Mouse (Mus musculus) cerebellum, adult 8-10 months (tissue): ENCODE data around the gene Tada1.
A peak's percentile ranks its signal among the peaks of the same experiment; 100 is the strongest.

Source experiments
- DNase-seq: peaks from one replicate; pipeline ENCODE4 v3.0.0; 2022

Gene Tada1

DNA sequence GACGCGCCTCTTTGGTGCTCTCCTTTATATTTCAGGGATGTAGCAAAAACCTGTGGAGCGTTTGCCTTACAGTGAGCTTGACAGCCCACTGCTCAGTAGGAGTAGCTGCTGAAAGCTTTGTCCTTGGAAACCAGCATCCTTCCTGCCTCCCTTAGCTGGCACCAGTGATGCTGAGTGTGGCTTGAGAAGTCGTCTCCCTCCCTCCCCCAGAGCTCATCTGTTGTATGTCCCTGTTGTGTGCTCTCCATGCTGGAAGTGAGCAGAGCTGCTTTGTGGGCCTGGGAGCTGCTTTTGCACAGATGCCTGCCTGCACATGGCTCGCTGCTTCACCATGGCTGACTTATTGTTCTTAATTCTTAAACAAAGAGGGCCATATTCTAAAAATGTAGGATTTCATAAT lies 6.5 kb downstream of the Tada1 start:
- no peak for DNase-seq

DNA sequence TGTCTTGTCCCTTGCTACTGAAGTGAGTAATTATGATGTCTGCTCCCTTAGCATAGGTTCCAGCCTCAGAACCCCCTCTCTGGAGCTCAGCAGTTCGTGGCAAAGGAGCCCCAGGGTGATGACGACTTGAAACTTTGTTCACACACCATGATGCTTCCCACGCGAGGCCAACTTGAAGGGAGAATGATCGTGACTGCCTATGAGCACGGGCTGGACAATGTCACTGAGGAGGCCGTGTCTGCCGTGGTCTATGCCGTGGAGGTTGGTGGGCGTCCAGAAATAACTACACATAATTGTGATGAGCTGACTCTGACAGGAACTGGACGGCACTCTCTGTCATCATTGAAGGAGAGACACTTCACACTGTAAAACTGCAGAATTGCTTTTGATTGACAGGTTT lies 9.6 kb downstream of the Tada1 start:
- DNase-seq, result no peak

- DNase-seq, result no peak
These were observed 10.7 kb downstream of the Tada1 start for GRCm38 (mm10) chr1:166389406-166390125.

- no peak for DNase-seq
These were observed 12.8 kb downstream of the Tada1 start for GRCm38 (mm10) chr1:166391671-166392070.

GRCm38 (mm10) chr1:166394770-166395169 lies 15.9 kb downstream of the Tada1 start:
- DNase-seq, result no peak

GRCm38 (mm10) chr1:166395661-166396060 lies 16.8 kb downstream of the Tada1 start:
- no peak for DNase-seq

DNA sequence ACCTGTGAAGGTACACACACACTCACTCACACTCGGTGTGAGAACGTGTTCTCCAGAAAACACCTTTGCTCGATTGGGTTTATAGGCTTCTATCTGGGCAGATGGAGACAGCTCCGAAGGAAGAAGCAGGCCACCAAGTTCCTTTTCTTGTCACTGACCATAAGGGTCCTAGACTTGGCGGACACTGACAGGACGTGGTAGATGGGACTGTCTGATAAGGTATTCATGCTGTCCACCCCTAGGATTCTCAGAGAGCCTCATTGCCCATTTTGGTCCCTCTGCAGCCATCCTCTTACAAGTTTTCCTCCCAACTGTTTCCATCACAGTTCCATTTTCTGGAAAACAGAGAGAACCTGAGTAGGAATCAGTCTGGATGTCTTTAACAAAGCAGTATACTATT lies 17.5 kb downstream of the Tada1 start:
- no peak for DNase-seq

DNA sequence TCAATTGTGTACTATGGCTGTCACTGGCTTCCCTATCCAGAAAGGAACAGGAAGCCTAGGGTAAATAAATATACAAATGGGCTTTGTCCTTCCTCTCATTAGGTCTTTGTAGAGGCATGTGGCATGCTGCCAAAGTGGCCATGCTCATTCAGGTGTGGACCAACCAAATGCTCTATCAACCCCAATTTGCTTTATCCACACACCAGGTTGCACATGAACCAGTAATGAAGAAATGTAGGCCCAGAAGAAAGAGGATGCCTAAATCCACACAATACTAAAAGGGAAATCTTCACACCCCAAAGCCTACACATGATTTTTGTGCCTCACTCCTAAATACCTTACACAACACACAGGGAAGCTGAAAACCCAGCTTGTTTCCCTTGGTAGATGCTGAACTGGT lies 22.6 kb downstream of the Tada1 start:
- peak; percentile 58 for DNase-seq

GRCm38 (mm10) chr1:166402003-166402402 lies 23.1 kb downstream of the Tada1 start:
- DNase-seq, result no peak

- DNase-seq, result no peak
These were observed 24.9 kb downstream of the Tada1 start for GRCm38 (mm10) chr1:166403846-166404245.

DNA sequence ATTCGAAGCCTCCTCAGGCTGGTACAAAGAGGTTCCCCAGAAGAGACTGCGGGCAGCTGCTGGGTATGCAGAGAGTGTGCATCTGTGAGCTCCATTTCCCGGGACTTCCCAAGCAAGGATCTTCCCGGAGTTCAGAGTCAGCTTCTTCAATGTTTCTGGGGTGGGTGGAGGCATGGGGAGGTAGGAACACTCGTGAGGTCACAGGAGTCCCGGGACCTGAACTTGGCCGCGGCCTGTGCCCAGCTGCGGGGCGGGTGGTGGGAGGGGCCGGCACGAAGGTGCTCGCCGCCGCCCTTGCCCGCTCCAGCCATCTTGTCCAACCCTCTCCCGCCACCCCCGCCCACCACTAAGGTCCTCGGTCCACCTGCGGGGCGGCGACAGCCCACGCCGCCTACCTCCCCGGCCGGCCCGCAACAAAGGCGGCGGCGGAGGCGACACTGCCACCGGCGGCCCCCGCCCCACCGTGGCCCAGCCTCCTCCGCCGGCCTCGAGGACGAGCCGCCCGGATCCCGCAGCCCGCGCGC lies 30.3 kb downstream of the Tada1 start:
- DNase-seq, result peak; percentile 23

- peak; percentile 73 for DNase-seq
These were observed 30.9 kb downstream of the Tada1 start, which contains the start of gene Pogk for GRCm38 (mm10) chr1:166409701-166410220. Gene Pogk (minus strand): TSS chr1:166409863.

- DNase-seq, result no peak
These were observed 32.6 kb downstream of the Tada1 start for GRCm38 (mm10) chr1:166411541-166411940.

- DNase-seq, result no peak
These were observed 33.4 kb downstream of the Tada1 start for GRCm38 (mm10) chr1:166412266-166412665.

DNA sequence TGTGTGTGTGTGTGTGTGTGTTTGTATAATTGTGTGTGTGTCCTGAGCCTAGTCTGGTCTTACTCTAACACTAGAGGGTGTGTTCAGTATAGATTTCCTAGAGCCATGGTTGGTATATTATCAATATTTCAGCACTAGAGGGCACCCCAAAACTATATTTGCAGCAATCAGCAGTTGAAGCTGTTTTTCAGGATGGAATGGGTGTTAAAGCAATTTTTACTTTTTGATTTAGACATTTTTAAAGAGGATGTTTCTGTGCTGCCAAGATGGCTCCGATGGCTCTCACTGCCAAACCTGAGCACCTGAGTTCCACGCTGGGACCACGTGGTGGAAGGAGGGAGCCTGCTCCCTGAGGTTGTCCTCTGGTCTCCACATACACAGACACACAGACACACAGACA lies 50.2 kb downstream of the Tada1 start:
- DNase-seq, result no peak

GRCm38 (mm10) chr1:166429809-166430431 lies 51.0 kb downstream of the Tada1 start:
- no peak for DNase-seq

GRCm38 (mm10) chr1:166439426-166439825 lies 60.5 kb downstream of the Tada1 start:
- DNase-seq, result no peak

DNA sequence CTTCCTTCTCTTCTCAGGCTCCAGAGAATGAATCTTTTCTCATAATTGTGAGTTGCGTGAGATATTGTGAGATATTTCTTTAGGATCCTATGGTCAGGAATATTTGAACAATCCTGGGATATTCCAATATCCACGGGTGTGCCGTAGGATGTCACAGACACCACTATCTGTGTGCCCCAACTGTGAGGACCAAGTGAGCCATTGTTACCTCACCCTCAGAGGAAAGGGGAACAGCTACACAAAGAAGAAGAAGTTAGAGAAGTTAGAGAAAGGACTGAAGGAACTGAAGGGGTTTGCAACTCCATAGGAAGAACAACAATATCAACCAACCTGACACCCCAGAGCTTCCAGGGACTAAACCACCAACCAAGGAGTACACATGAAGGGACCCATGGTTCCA lies 63.1 kb downstream of the Tada1 start:
- no peak for DNase-seq
